Mouse (Mus musculus): ENCODE results near the gene Vmn1r103. TPM values are rescaled to one million over a fixed set of nuclear protein-coding genes. Genes with fewer than 3 reads are reported as not detected.
"Not testable (repeated sequence)": the region's sequence is repeated elsewhere in the genome, so short reads cannot be mapped to it uniquely, and the experiment has no call there.

Vmn1r103 gene
- not detected for polyA plus RNA-seq (2017; shearing (Covaris generic))

DNA sequence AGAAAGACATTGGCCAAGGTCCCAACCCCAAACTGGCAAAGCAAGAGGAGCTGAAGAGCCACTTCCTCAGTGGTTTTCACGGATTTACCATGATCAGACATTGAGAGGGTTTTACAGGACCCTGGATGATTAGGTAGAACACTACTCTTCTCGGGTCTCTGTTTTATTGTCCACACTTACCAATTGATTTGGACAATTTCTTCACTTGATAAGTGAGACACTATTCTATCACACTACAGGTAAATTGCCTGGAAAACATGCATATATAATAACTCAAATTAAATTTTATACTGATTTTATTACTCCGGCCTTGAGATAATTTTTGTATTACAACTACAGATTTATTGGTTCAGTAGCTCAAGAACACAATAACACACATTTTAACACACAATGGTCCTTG, at the start of gene Vmn1r103:
TSS of gene Vmn1r103 (minus strand) at position 101 of the 400 bp plus-strand sequence.
- not testable (repeated sequence) for ATAC-seq

DNA sequence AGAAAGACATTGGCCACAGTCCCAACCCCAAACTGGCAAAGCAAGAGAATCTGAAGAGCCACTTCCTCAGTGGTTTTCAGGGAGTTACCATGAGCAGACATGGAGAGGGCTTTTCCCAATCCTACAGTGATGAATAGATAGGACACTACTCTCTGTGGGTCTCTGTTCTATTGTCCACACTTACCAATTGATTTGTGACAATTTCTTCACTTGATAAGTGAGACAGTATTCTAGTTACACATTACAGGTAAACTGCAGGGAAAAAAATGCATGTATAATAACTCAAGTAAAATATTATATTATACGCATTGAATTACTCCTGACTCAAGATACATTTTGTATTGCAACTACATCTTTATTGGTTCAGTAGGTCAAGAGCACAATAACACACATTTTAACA, 35.3 kb upstream of the Vmn1r103 start, which contains the start of gene Gm5726:
TSS of gene Gm5726 (minus strand) at position 101 of the 400 bp plus-strand sequence.
- ATAC-seq = not testable (repeated sequence)

DNA sequence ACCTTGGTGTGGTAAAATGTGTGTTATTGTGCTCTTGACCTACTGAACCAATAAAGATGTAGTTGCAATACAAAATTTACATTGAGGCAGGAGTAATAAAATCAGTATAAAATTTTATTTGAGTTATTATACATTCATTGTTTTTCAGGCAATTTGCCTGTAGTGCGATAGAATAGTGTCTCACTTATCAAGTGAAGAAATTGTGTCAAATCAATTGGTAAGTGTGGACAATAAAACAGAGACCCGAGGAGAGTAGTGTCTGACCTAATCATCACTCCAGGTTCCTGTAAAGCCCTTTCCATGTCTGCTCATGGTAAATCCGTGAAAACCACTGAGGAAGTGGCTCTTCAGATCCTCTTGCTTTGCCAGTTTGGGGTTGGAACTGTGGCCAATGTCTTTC, 23.2 kb upstream of the Vmn1r103 start, which contains the start of gene Vmn1r104:
TSS of gene Vmn1r104 (plus strand) at position 301 of the 400 bp plus-strand sequence.
- not testable (repeated sequence) for ATAC-seq

GRCm38 (mm10) chr7:20474825-20475224, 35.5 kb downstream of the Vmn1r103 start, which contains the start of gene Gm10670:
Gene Gm10670, minus strand, starts transcription at chr7:20474925.
- ATAC-seq = not testable (repeated sequence)

Other genes with a start within 250 kb of the Vmn1r103 start
- gene Gm5890, start 247.7 kb downstream of the Vmn1r103 start, polyA plus RNA-seq (2017; shearing (Covaris generic)) = not detected
- gene Gm4133, start 176.5 kb downstream of the Vmn1r103 start, polyA plus RNA-seq (2017; shearing (Covaris generic)) = not detected
- not detected for gene Gm5728, start 135.1 kb downstream of the Vmn1r103 start, polyA plus RNA-seq (2017; shearing (Covaris generic))
- gene Vmn1r100, start 92.6 kb downstream of the Vmn1r103 start, polyA plus RNA-seq (2017; shearing (Covaris generic)) = not detected
- gene Vmn1r101, start 67.9 kb downstream of the Vmn1r103 start, polyA plus RNA-seq (2017; shearing (Covaris generic)) = not detected
- not detected for gene Gm10670, start 35.6 kb downstream of the Vmn1r103 start, polyA plus RNA-seq (2017; shearing (Covaris generic))
- gene Vmn1r104, start 23.3 kb upstream of the Vmn1r103 start, polyA plus RNA-seq (2017; shearing (Covaris generic)) = not detected
- gene Gm5726, start 35.2 kb upstream of the Vmn1r103 start, polyA plus RNA-seq (2017; shearing (Covaris generic)) = not detected
- gene Gm4141, start 65.7 kb upstream of the Vmn1r103 start, polyA plus RNA-seq (2017; shearing (Covaris generic)) = not detected
- not detected for gene Gm4513, start 88.5 kb upstream of the Vmn1r103 start, polyA plus RNA-seq (2017; shearing (Covaris generic))
- gene Vmn1r107, start 158.4 kb upstream of the Vmn1r103 start, polyA plus RNA-seq (2017; shearing (Covaris generic)) = not detected
- not detected for gene Vmn1r111, start 192.7 kb upstream of the Vmn1r103 start, polyA plus RNA-seq (2017; shearing (Covaris generic))
- gene Gm10668, start 220.1 kb upstream of the Vmn1r103 start, polyA plus RNA-seq (2017; shearing (Covaris generic)) = not detected

Measured in inflammation-experienced regulatory T-cells, adult 6 months (primary cell).